Mouse (Mus musculus): ENCODE measurements around the gene Sdhaf3. TPM values are rescaled to one million over a fixed set of nuclear protein-coding genes. Genes with fewer than 3 reads are reported as not detected.

Sdhaf3 gene
- total and polyA plus RNA-seq, 3 experiments: 0.18 to 6.3 (median 5.0) TPM

DNA sequence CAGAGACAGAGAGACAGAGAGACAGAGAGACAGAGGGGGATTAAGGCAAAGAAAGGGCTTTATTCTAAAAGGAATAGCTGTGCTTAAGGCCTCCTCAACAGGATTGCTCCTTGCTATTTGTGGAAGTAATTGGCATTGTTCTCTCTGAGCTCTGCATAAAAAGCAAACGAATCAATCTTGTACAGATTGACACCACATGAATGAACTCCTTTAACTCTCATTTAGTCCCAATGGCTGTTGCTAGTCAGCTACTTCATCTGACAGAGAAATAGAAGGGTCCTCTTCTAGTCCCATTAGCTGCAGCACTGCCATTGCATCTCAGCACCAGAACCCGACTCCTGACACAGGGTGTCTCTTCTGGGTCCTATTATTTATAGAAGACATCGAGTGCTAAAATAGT is 113.0 kb downstream of the Sdhaf3 start:
- no peak for DNase-seq

DNA sequence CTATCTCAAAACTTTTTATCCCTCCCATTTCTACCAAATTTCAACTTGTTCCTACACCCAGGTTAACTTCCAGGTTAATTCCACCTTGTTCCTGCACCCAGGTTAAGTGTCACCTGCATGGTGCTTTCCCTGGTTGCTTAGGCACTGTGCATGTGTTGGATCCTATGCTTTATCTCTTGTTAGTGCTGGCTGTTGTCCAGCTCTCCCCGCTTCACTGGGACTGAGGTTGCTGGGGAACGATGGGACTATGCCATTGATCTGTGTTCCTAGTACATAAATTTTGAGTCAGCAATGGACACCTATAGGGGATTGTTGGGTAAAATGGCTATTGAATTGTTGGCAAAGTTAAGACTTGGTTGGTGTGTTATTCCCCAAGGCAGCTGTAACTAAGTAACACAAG is 113.7 kb downstream of the Sdhaf3 start:
- no peak for DNase-seq

DNA sequence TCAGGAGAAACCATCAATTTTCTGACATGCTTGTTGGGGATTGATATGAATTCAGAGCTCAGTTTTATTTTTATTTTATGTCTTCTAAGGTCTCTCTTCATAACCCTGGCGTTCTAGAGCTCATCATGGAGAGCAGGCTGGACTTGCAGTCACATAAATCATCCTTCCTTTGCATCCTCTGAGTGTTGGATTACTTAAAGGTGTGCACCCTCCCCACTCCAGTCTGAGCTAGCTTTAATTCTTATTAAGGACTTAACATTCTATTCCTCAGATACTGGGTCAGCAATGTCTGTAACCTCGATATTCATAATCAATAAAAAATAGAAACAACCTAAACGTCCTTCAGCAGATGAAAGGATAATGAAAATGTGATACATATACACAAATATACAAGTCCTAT is 126.2 kb downstream of the Sdhaf3 start:
- no peak for DNase-seq

DNA sequence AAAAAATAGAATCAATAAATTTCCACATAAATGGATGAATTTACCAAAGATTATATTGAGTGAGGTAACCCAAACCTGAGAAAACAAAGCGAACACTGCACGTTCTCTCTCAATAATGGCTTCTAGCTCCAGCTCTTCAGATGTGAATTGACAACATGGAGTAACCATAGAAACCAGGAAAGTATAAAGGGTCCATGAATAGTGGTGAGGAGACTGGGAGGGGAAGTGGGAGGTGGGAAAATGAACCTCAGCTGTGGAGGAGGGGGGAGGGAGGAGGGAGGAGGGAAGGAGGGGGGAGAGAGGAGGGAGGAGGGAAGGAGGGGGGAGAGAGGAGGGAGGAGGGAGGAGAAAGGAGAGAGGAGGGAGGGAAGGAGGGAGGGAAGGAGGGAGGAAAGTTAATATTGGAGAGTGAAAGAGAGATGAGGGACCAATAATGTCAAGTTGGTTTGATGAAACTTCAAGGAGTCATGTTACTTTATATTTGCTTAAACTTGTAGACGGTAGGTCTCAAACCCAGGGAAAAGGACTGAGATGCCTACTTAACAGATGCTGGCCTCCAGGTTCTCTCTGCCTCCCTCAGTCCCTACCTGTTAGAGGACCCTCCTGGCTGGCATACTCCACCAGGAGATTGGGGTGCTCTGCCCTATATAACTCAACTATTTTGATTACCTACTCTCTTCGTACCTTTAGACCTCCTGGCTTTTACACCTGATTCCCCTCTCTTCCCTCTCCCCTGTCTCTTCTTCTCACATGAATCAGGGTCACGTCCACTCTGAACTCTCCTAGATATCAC is 126.9 kb downstream of the Sdhaf3 start:
- DNase-seq: no peak

DNA sequence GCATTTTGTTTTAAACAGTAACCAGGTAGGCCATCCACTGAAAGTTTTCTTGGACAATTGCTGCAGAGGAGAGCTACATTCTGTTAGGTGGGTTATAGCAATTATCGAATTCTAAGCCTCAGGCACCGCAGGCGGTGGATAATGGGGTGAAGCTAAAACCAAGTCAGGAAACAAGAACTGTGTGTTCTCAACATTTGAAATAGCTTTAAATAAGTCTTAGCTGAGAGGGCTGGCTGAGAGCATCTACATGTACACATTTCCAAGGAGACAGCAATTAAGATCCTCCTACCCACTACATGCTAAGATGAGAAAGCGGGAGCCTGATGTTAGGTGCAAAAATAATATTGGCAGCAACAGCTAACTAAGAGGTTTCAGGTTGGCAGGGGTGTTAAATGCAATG is 127.9 kb downstream of the Sdhaf3 start:
- no peak for DNase-seq

DNA sequence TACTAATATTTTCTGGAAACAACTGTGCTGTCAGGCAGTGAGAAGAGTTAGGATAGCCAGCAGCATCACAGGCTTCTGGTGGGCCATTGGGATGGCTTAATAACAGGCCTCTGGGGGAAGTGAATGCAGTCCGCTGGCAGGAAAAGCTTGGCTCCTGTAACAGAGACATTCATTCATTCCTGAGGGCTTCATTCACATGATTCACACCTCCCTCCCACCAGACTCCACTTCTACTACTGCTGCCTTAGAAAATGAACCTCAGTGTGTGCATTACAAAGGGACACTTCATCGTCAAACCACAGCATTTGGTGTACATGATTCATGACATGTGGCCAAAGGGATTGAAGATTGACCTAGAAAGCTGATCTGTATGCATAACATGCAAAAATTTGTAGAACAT is 128.6 kb downstream of the Sdhaf3 start:
- DNase-seq: no peak

DNA sequence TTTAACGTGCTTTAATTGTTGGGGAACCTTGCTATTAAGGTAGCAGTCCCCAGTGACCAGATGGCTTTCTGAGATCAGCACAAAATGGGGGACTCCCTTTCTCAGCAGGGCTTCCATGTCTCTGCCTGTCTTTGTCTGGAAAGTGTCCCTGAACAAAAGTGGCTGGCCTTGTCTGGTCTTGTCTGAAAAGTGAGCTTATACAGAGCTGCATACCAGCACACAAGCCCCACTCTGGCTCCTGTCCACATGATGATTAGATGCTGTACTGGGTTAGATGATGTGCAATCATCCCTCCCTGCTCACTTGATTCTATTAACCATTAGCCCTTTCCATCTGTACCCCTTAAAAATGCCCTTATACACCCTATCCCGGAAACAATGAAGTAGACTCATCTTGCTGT is 129.7 kb downstream of the Sdhaf3 start:
- DNase-seq: no peak

DNA sequence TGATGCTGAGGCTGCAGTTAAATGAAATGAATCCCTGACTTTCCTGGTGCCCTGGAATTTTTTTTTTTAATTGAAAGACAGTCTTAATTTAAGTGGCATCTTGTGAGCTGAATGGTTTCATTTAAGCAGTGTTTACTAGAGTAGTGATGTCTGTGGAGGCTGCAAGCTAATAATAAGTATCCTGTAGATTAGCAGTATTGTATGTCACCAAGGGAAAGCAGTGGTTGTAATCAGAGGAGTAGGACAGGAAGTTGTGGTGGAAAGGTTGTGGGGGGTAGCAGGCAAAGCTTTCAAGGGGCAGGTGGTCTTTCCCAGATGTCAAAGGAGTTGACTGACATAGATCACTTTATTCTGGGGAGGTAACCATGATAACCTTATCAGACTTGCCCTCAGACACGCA is 136.3 kb downstream of the Sdhaf3 start:
- no peak for DNase-seq

Other genes with a start within 250 kb of the Sdhaf3 start
- not detected for gene Dlx6, start 92.7 kb upstream of the Sdhaf3 start, total RNA-seq (2021)
- gene Dlx6, start 92.7 kb upstream of the Sdhaf3 start, polyA plus RNA-seq (2012; rRNA removed): not detected in 2 replicates
- gene Dlx5, start 73.9 kb upstream of the Sdhaf3 start, total RNA-seq (2021): under 1 TPM; 0.32 to 0.35 TPM
- gene Dlx5, start 73.9 kb upstream of the Sdhaf3 start, polyA plus RNA-seq (2012; rRNA removed): 0.30 and 0.48 TPM in 2 replicates